Mouse (Mus musculus): ENCODE results near the gene Tomm20. TPM values are rescaled to one million over a fixed set of nuclear protein-coding genes. Genes with fewer than 3 reads are reported as not detected.
A peak's percentile ranks its signal among the peaks of the same experiment; 100 is the strongest.

The Tomm20 gene
- polyA plus RNA-seq, 1 experiment, result 131 TPM

GRCm38 (mm10) chr8:126972649-126973048 is 27.0 kb upstream of the Tomm20 start:
- Histone ChIP-seq H3K4me1 (ENCODE audit: control insufficient read depth, insufficient read depth, low read length) (no peaks in the 10 kb centered on the region; the same call in none of the 2 replicates), H3K27me3 (ENCODE audit: control insufficient read depth, insufficient read depth, low read length) (no peaks in the 10 kb centered on the region), H3K36me3 (ENCODE audit: control insufficient read depth, insufficient read depth, low read length) (no peaks in the 10 kb centered on the region), H3K27ac (ENCODE audit: control insufficient read depth, insufficient read depth, low read depth, low read length) (no peak overlapping the region), H3K4me3 (ENCODE audit: control insufficient read depth, low read depth, low read length) (no peak overlapping the region)
- TF ChIP-seq POLR2A (IDR thresholded peaks at IDR 0.05; ENCODE audit: control insufficient read depth, low read depth, low read length) (no peak), CTCF (IDR thresholded peaks at IDR 0.05; ENCODE audit: control insufficient read depth, insufficient read depth, insufficient replicate concordance, low read depth, low read length) (no peak)

DNA sequence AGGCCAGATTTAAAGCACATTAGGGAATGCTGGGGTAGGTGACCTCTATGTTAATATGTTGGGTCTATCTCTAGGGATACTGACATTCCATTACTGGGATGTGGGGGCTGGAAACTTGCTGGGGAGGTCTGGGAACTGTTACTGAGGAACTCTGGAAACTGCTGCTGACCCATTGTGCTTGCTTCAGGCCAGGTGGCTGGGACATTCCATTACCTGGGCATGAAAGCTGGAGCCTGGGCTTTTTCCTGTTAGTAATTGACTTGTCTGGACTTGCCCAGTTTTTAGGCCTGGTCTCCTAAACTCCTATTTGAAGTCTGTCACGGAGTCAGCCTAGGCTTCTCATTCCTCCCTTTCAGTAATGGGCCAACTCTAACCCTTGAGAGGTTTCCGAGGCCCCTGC is 26.5 kb upstream of the Tomm20 start:
- no peaks in the 10 kb centered on the region for H3K36me3 ChIP-seq (ENCODE audit: control insufficient read depth, insufficient read depth, low read length)
- H3K4me3 ChIP-seq (ENCODE audit: control insufficient read depth, low read depth, low read length), result no peak overlapping the region
- H3K4me1 ChIP-seq (ENCODE audit: control insufficient read depth, insufficient read depth, low read length), result no peaks in the 10 kb centered on the region; the same call in none of the 2 replicates
- TF ChIP-seq POLR2A (IDR thresholded peaks at IDR 0.05; ENCODE audit: control insufficient read depth, low read depth, low read length) (no peak), CTCF (IDR thresholded peaks at IDR 0.05; ENCODE audit: control insufficient read depth, insufficient read depth, insufficient replicate concordance, low read depth, low read length) (no peak)
- no peak overlapping the region for H3K27ac ChIP-seq (ENCODE audit: control insufficient read depth, insufficient read depth, low read depth, low read length)
- H3K27me3 ChIP-seq (ENCODE audit: control insufficient read depth, insufficient read depth, low read length), result no peaks in the 10 kb centered on the region

DNA sequence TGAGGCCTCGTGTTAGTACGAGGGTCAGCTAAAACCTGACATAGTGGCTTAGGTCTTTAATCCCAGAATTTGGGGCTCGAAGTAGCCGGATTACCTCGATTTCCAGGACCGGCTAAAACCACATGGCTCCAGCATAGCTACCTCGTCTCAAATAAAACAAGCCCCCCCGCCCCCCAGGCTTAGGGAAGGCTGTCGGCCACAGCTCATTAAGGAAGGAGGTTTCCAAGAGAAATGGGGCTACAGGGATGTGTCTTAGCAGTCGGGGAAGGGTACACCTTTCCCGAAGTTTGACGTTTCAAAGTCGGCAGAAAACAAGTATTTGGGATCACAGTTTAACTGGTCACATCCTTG is 25.6 kb upstream of the Tomm20 start:
- no peaks in the 10 kb centered on the region for H3K36me3 ChIP-seq (ENCODE audit: control insufficient read depth, insufficient read depth, low read length)
- TF ChIP-seq POLR2A (IDR thresholded peaks at IDR 0.05; ENCODE audit: control insufficient read depth, low read depth, low read length) (no peak), CTCF (IDR thresholded peaks at IDR 0.05; ENCODE audit: control insufficient read depth, insufficient read depth, insufficient replicate concordance, low read depth, low read length) (no peak)
- H3K4me3 ChIP-seq (ENCODE audit: control insufficient read depth, low read depth, low read length), result peak overlapping the region; percentile 92
- no peaks in the 10 kb centered on the region; the same call in none of the 2 replicates for H3K4me1 ChIP-seq (ENCODE audit: control insufficient read depth, insufficient read depth, low read length)
- H3K27ac ChIP-seq (ENCODE audit: control insufficient read depth, insufficient read depth, low read depth, low read length), result peak overlapping the region; percentile 84
- H3K27me3 ChIP-seq (ENCODE audit: control insufficient read depth, insufficient read depth, low read length), result no peaks in the 10 kb centered on the region

DNA sequence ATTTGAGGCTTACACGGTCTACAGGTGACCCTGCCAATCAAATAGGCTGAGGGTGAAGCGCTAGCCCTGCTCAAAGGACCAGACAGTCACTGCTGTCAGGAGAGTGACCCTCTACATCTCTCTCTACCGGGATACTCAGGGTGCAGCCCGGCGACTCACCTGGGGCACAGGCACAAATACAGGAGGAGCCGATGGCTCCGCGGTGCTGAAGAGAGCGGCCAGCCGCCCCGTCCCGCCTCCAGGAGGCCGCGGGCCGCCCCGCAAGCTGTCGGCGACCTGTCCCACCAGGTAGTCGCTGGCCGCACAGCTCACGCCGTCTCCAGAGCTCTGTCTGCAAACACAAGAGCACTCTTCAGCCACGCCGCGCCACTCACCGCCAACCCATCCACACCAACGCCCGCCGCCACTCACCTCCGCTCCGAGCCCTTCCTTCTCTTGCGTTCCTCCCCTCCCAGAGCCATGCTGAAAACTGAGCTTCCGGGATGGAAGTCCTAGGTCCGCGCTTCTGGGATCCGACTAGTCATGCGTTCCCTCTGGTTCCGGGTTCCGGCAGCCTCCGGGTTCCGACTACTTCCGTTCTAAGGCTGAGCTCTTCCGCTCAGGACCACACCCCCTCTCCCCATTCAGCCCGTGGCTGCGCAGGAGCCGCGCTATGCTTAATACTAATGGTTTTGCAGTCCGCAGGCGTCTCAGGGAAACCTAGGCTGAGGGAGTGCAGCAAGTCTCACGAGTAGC is 25.1 kb upstream of the Tomm20 start, which contains the start of gene Rbm34:
TSS of gene Rbm34 (minus strand) at position 493 of the 735 bp plus-strand sequence.
- Histone ChIP-seq H3K36me3 (ENCODE audit: control insufficient read depth, insufficient read depth, low read length) (no peaks in the 10 kb centered on the region), H3K27ac (ENCODE audit: control insufficient read depth, insufficient read depth, low read depth, low read length) (peak within 1 kb of the TSS; percentile 84), H3K4me3 (ENCODE audit: control insufficient read depth, low read depth, low read length) (peak within 1 kb of the TSS; percentile 92), H3K4me1 (ENCODE audit: control insufficient read depth, insufficient read depth, low read length) (no peaks in the 10 kb centered on the region; the same call in none of the 2 replicates), H3K27me3 (ENCODE audit: control insufficient read depth, insufficient read depth, low read length) (no peaks in the 10 kb centered on the region)
- TF ChIP-seq CTCF (IDR thresholded peaks at IDR 0.05; ENCODE audit: control insufficient read depth, insufficient read depth, insufficient replicate concordance, low read depth, low read length), result no peak
- peak; percentile 96 for TF ChIP-seq POLR2A (IDR thresholded peaks at IDR 0.05; ENCODE audit: control insufficient read depth, low read depth, low read length)

GRCm38 (mm10) chr8:126969546-126969945 is 23.9 kb upstream of the Tomm20 start:
- no peak overlapping the region for H3K4me3 ChIP-seq (ENCODE audit: control insufficient read depth, low read depth, low read length)
- TF ChIP-seq CTCF (IDR thresholded peaks at IDR 0.05; ENCODE audit: control insufficient read depth, insufficient read depth, insufficient replicate concordance, low read depth, low read length) (no peak), POLR2A (IDR thresholded peaks at IDR 0.05; ENCODE audit: control insufficient read depth, low read depth, low read length) (no peak)

DNA sequence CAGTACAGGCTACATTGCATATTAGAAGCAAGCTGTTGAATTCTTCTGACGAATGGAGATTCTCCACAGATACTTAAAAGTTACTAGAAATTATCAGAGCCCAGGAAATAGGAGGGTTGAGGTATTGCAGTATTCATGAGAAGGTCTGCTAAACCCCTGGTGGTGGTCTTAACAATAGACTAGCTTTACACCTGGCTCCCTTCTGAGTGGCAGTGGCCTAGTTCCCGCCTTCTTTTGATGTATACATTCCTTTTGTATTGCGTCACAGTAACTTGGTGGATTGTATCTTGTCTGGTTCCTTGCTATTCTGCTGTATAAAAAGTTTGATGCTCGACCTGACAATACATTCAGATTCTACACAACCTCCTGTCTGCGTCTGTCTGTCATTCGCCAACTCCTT is 22.5 kb upstream of the Tomm20 start:
- H3K27ac ChIP-seq (ENCODE audit: control insufficient read depth, insufficient read depth, low read depth, low read length), result no peak overlapping the region
- H3K4me1 ChIP-seq (ENCODE audit: control insufficient read depth, insufficient read depth, low read length), result no peaks in the 10 kb centered on the region; the same call in none of the 2 replicates
- TF ChIP-seq CTCF (IDR thresholded peaks at IDR 0.05; ENCODE audit: control insufficient read depth, insufficient read depth, insufficient replicate concordance, low read depth, low read length), result no peak
- no peak for TF ChIP-seq POLR2A (IDR thresholded peaks at IDR 0.05; ENCODE audit: control insufficient read depth, low read depth, low read length)
- peaks cover 1% of the 10 kb centered on the region; the same call in 1 of the 2 replicates for H3K36me3 ChIP-seq (ENCODE audit: control insufficient read depth, insufficient read depth, low read length)
- H3K27me3 ChIP-seq (ENCODE audit: control insufficient read depth, insufficient read depth, low read length), result no peaks in the 10 kb centered on the region
- no peak overlapping the region for H3K4me3 ChIP-seq (ENCODE audit: control insufficient read depth, low read depth, low read length)

More at GRCm38 (mm10) chr8:126969546-126969945, 23.9 kb upstream of the Tomm20 start:
- H3K4me1 ChIP-seq (ENCODE audit: control insufficient read depth, insufficient read depth, low read length), result no peaks in the 10 kb centered on the region; the same call in none of the 2 replicates
- no peak overlapping the region for H3K27ac ChIP-seq (ENCODE audit: control insufficient read depth, insufficient read depth, low read depth, low read length)
- no peaks in the 10 kb centered on the region for H3K27me3 ChIP-seq (ENCODE audit: control insufficient read depth, insufficient read depth, low read length)
- H3K36me3 ChIP-seq (ENCODE audit: control insufficient read depth, insufficient read depth, low read length), result no peaks in the 10 kb centered on the region

GRCm38 (mm10) chr8:126965246-126965645 is 19.6 kb upstream of the Tomm20 start:
- H3K27ac ChIP-seq (ENCODE audit: control insufficient read depth, insufficient read depth, low read depth, low read length), result no peak overlapping the region
- H3K36me3 ChIP-seq (ENCODE audit: control insufficient read depth, insufficient read depth, low read length), result peaks cover 1% of the 10 kb centered on the region; the same call in 1 of the 2 replicates
- no peak overlapping the region for H3K4me3 ChIP-seq (ENCODE audit: control insufficient read depth, low read depth, low read length)
- no peak for TF ChIP-seq POLR2A (IDR thresholded peaks at IDR 0.05; ENCODE audit: control insufficient read depth, low read depth, low read length)
- no peak for TF ChIP-seq CTCF (IDR thresholded peaks at IDR 0.05; ENCODE audit: control insufficient read depth, insufficient read depth, insufficient replicate concordance, low read depth, low read length)
- H3K27me3 ChIP-seq (ENCODE audit: control insufficient read depth, insufficient read depth, low read length), result no peaks in the 10 kb centered on the region
- H3K4me1 ChIP-seq (ENCODE audit: control insufficient read depth, insufficient read depth, low read length), result no peaks in the 10 kb centered on the region; the same call in 1 of the 2 replicates
